Mouse (Mus musculus) megakaryocyte, embryonic 14.5 days (primary cell): ENCODE data around the gene Pcmt1. TPM values are rescaled to one million over a fixed set of nuclear protein-coding genes. Genes with fewer than 3 reads are reported as not detected.
"Not testable (repeated sequence)": the region's sequence is repeated elsewhere in the genome, so short reads cannot be mapped to it uniquely, and the experiment has no call there.

Experiments
- H3K27me3 ChIP-seq: replicated peaks from 2 replicates; pipeline ENCODE3; 2012; ENCODE audit warnings: inconsistent platforms
- H3K36me3 ChIP-seq: replicated peaks from 2 replicates; pipeline ENCODE3; 2012; ENCODE audit warnings: low read length, inconsistent platforms, mixed read lengths
- H3K4me1 ChIP-seq: 2 replicates; pipeline ENCODE4 v1.6.1; 2012; ENCODE audit warnings: inconsistent platforms
- H3K4me3 ChIP-seq: replicated peaks from 2 replicates; pipeline ENCODE3; 2012; ENCODE audit warnings: moderate library complexity, mild to moderate bottlenecking, inconsistent platforms
- H3K9me3 ChIP-seq: 2 replicates; pipeline ENCODE4 v1.6.1; 2012; ENCODE audit warnings: inconsistent platforms
- FLI1 ChIP-seq: IDR thresholded peaks from 2 replicates; pipeline ENCODE4 v1.6.1; 2012; ENCODE audit warnings: low read length, inconsistent platforms, mixed read lengths
- GATA1 ChIP-seq: IDR thresholded peaks from 3 replicates; pipeline ENCODE4 v1.6.1; 2012; ENCODE audit warnings: mixed read lengths, low read length, inconsistent platforms, borderline replicate concordance
- polyA plus RNA-seq: library from polyadenylated mRNA; stranded (reverse); fragments of >175 nt; gene quantifications from 2 replicates; pipeline ENCODE4 v1.2.3, GENCODE M21; 2012; ENCODE audit warnings: low replicate concordance; ENCODE audit not compliant: insufficient read depth

Gene Pcmt1
- polyA plus RNA-seq, 1 experiment, result 46.3 TPM

DNA sequence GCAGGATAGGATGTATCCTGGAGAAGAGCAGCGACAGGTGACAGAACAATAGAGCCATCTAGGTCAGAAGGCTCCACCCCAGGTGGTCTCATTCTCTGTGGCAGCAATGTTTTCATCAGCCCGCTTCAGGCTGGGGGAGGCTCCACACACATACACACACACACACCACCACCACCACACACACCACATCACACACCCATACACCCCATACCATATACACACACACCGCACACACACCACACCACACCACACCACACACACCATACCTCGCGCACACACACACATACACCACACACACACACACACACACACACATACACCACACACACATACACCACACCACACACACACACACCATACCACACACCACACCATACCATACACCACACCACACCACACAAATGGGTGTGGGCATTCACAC is 61.1 kb downstream of the Pcmt1 start:
- Histone ChIP-seq H3K4me3 (no peak overlapping the region), H3K27me3 (peaks cover 5% of the 10 kb centered on the region), H3K9me3 (no peaks in the 10 kb centered on the region), H3K4me1 (no peaks in the 10 kb centered on the region), H3K36me3 (no peaks in the 10 kb centered on the region)
- TF ChIP-seq GATA1 (no peak), FLI1 (no peak)

- H3K36me3 ChIP-seq, H3K9me3 ChIP-seq, H3K4me1 ChIP-seq, H3K4me3 ChIP-seq, H3K27me3 ChIP-seq: not testable (repeated sequence)
These were observed 63.4 kb downstream of the Pcmt1 start for GRCm38 (mm10) chr10:7617556-7617955.

- not testable (repeated sequence) for H3K36me3 ChIP-seq, H3K4me3 ChIP-seq, H3K27me3 ChIP-seq, H3K9me3 ChIP-seq, H3K4me1 ChIP-seq
These were observed 63.8 kb downstream of the Pcmt1 start for GRCm38 (mm10) chr10:7617146-7617545.

DNA sequence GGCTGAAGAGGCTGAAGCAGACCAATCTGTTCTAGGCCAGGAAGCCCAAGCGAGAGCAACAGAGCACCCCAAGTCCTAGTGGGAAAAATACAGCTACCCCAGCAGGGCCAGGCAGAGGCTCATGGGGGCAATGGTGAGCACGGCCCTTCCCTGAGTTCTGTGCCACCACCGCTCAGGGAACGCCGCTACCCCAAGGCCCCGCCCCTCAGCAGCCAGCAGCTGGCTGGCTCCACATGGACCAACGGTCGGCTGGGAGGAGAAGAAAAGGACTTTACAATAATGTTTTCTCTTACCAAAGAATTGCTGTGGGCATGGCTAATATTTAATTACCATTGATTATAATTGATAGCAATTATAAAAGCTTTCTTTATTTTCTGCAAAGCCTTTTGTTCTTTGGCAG is 66.1 kb downstream of the Pcmt1 start:
- no peaks in the 10 kb centered on the region for H3K4me1 ChIP-seq
- TF ChIP-seq FLI1, result no peak
- TF ChIP-seq GATA1, result no peak
- H3K9me3 ChIP-seq, result no peaks in the 10 kb centered on the region

GRCm38 (mm10) chr10:7612210-7612609 is 68.7 kb downstream of the Pcmt1 start:
- H3K4me1 ChIP-seq, H3K36me3 ChIP-seq, H3K9me3 ChIP-seq, H3K4me3 ChIP-seq, H3K27me3 ChIP-seq: not testable (repeated sequence)

More for the DNA sequence above, 66.1 kb downstream of the Pcmt1 start:
- peaks cover 2% of the 10 kb centered on the region for H3K27me3 ChIP-seq
- no peak overlapping the region for H3K4me3 ChIP-seq
- H3K36me3 ChIP-seq, result no peaks in the 10 kb centered on the region

- Histone ChIP-seq H3K36me3 (no peaks in the 10 kb centered on the region), H3K27me3 (peaks cover 2% of the 10 kb centered on the region), H3K4me1 (no peaks in the 10 kb centered on the region), H3K4me3 (no peak overlapping the region), H3K9me3 (no peaks in the 10 kb centered on the region)
- TF ChIP-seq FLI1 (no peak), GATA1 (no peak)
These were observed 69.3 kb downstream of the Pcmt1 start for GRCm38 (mm10) chr10:7611647-7612046.

- H3K9me3 ChIP-seq, result no peaks in the 10 kb centered on the region
- H3K4me1 ChIP-seq, result no peaks in the 10 kb centered on the region
- H3K27me3 ChIP-seq, result peaks cover 5% of the 10 kb centered on the region
- H3K36me3 ChIP-seq, result no peaks in the 10 kb centered on the region
- no peak overlapping the region for H3K4me3 ChIP-seq
- TF ChIP-seq GATA1 (no peak), FLI1 (no peak)
These were observed 72.3 kb downstream of the Pcmt1 start for GRCm38 (mm10) chr10:7608611-7609010.

DNA sequence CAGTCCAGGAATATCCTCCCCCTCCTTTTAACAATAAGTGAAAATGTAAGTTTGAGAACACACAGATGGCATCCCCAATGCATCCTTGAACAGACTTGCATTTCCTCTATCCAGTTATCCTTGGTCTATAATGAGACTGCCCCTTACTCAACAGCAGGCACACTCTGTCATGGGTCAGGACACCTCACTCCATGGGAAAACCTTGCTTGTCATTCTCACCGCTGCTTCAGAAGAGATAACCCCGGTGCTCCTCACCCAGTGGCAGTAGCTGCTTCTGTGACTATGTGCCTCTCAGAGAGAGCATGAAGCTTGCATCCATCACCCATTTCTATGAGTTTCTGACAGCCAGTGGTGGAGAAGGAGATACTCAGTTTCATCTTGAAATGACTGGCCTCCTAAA is 74.5 kb downstream of the Pcmt1 start:
- peaks cover 9% of the 10 kb centered on the region for H3K27me3 ChIP-seq
- H3K4me3 ChIP-seq, result no peak overlapping the region
- no peak for TF ChIP-seq GATA1
- no peak for TF ChIP-seq FLI1
- H3K9me3 ChIP-seq, result no peaks in the 10 kb centered on the region
- no peaks in the 10 kb centered on the region for H3K36me3 ChIP-seq
- H3K4me1 ChIP-seq, result no peaks in the 10 kb centered on the region

GRCm38 (mm10) chr10:7605168-7605567 is 75.8 kb downstream of the Pcmt1 start:
- H3K36me3 ChIP-seq, result no peaks in the 10 kb centered on the region
- no peak overlapping the region for H3K4me3 ChIP-seq
- no peaks in the 10 kb centered on the region for H3K9me3 ChIP-seq
- TF ChIP-seq FLI1, result no peak
- TF ChIP-seq GATA1, result no peak
- H3K27me3 ChIP-seq, result peaks cover 9% of the 10 kb centered on the region
- peaks cover 7% of the 10 kb centered on the region for H3K4me1 ChIP-seq

DNA sequence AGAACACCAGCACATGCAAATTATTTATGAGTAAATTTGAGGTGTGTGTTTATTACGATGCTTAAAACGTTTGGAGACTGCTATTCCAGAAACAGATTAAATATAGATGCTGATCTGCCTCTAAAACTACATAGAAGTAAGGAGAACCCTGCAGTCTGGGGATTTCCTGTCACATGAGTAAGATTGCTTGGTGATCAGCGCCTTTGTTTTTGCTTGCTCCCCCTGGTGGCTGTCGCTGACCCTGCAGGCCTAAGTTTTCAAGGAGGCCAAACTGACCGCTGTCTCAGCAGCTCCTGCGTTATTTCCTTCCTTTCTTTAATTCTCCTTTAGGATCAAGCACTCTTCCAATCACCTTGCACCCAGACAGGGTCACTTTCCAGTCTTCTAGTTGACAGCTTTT is 80.3 kb downstream of the Pcmt1 start:
- Histone ChIP-seq H3K27me3 (peaks cover 20% of the 10 kb centered on the region), H3K9me3 (no peaks in the 10 kb centered on the region), H3K4me3 (no peak overlapping the region), H3K36me3 (no peaks in the 10 kb centered on the region), H3K4me1 (peaks cover 7% of the 10 kb centered on the region)
- TF ChIP-seq GATA1 (no peak), FLI1 (no peak)

DNA sequence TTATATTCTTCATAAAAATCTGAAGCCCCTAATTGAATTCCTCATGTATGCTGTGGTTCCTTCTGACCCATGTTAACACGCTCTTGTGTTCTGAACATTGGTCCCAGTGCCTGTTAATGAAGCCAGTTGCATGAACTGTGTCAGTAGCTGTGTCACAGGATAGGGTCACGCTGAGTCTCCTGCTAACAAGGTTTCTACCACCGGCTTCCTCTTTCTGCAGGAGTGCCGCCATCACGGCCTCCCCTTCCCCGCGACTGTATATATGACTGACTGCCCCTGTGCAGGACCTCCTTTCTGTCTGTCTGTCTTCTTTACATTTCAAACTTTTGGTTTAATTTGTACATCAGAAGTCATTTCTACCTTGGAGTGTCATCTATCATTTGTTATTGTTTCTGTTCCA is 82.8 kb downstream of the Pcmt1 start:
- Histone ChIP-seq H3K4me3 (no peak overlapping the region), H3K9me3 (no peaks in the 10 kb centered on the region), H3K27me3 (peaks cover 20% of the 10 kb centered on the region), H3K4me1 (peaks cover 7% of the 10 kb centered on the region), H3K36me3 (no peaks in the 10 kb centered on the region)
- TF ChIP-seq GATA1 (no peak), FLI1 (no peak)

- TF ChIP-seq FLI1 (no peak), GATA1 (no peak)
- Histone ChIP-seq H3K4me1 (peaks cover 7% of the 10 kb centered on the region), H3K36me3 (no peaks in the 10 kb centered on the region), H3K4me3 (no peak overlapping the region), H3K27me3 (peaks cover 31% of the 10 kb centered on the region), H3K9me3 (0 out of 2 replicates have a peak, but pooled peaks cover 3% of the 10 kb centered on the region)
These were observed 84.7 kb downstream of the Pcmt1 start for GRCm38 (mm10) chr10:7596251-7596650.
